Mouse (Mus musculus) central nervous system, embryonic 14 days (tissue): ENCODE results near the gene Cdkl5. TPM values are rescaled to one million over a fixed set of nuclear protein-coding genes. Genes with fewer than 3 reads are reported as not detected.

Experiments used
- polyA plus RNA-seq: library from polyadenylated mRNA; depleted of rRNA; stranded (reverse); fragments of >200 nt; gene quantifications from 2 replicates; pipeline ENCODE4 v1.2.3, GENCODE M21; 2012; rRNA removed

Cdkl5 gene
- 4.4 and 4.9 TPM in 2 replicates for polyA plus RNA-seq

GRCm38 (mm10) chrX:160994543-160995121 is at the start of gene Cdkl5:
TSS of gene Cdkl5 (minus strand) at chrX:160994704.

GRCm38 (mm10) chrX:160906952-160907351 is 87.6 kb downstream of the Cdkl5 start, which contains the start of gene Gja6:
TSS of gene Gja6 (minus strand) at chrX:160907052.

DNA sequence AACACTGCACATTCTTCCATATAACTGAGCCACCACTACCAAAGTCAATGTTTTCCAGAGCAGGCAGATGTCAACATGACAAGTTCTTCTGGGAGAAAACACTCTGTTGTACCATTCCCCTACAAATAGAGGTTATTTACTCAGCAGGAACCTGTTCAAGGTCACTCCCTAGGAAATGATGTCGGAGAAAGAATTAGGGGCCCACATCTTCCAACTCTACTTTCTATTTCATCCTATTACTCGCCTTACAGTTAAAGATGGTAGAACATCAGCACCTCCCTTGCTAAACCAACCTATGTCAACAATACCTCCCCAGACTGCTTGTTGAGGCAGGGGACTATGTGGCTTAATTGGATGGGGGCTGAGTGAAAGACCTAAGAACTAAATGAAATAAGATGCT is 226.8 kb downstream of the Cdkl5 start, which contains the start of gene Rs1:
Gene Rs1 (plus strand): TSS at position 301 of the 400 bp plus-strand sequence.

DNA sequence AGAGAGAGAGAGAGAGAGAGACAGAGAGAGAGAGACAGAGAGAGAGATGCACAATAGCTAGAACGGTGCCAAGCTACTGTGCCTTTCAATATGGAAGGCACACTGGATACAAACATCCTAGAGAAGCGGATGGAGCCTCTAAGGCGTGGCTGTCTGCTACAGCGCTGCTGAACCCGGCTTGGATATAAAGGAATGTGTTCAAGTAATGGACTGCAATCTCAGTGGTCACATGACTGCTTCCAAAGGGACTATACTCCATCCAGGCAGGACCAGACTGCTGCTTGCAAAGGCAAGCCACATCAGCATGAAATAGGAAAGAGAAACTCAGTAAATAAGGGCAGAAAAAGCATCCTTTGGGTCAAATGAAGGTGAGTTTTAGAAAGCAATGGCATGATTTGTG is 258.9 kb downstream of the Cdkl5 start, which contains the start of gene Ppef1:
Gene Ppef1 (minus strand): TSS at position 116 of the 400 bp plus-strand sequence.

Other genes with a start within 250 kb of the Cdkl5 start
- gene Rs1, start 226.7 kb downstream of the Cdkl5 start, polyA plus RNA-seq, result not detected in 2 replicates
- 0.31 and 0.36 TPM in 2 replicates for gene Gja6, start 87.7 kb downstream of the Cdkl5 start, polyA plus RNA-seq
- 5.2 and 6.0 TPM in 2 replicates for gene Scml2, start 122.5 kb upstream of the Cdkl5 start, polyA plus RNA-seq